Mouse (Mus musculus): ENCODE results near the gene Rag2. TPM values are rescaled to one million over a fixed set of nuclear protein-coding genes. Genes with fewer than 3 reads are reported as not detected.

The Rag2 gene
- polyA plus RNA-seq, 1 experiment from 2014 or later, result 0.11 TPM

DNA sequence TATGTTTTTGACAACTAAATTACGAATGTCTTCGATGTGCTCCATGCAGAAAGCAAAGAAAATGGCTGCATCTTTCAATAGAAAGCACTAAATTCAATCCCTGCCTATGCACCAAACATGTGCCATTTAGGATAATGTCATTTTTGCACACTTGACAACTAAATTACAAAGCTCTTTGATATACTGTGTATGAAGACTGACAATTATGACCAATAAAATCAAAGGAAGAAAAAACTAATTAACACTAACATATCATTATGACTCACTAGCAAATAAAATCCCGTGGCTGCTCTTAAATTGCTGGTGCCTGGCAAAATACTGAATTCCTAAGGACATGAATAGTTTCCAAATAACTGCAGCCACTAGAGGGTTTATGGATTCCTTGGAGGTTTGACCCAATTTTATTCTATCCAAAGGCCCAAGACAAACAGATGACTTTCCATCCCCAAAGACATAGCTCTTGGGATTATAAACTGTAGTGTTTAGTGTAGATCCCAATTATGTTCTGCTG, 15.4 kb downstream of the Rag2 start:
- Histone ChIP-seq H3K27me3 (ENCODE audit: control insufficient read depth, insufficient read depth, low read depth, low read length) (no peaks in the 10 kb centered on the region), H3K4me1 (ENCODE audit: control insufficient read depth, insufficient read depth, low read length) (no peaks in the 10 kb centered on the region), H3K4me2 (ENCODE audit: low read length) (no peak overlapping the region), H3K9ac (ENCODE audit: low read depth, low read length) (no peak overlapping the region), H3K9me3 (replicated peaks; ENCODE audit: control insufficient read depth, low read length, poor library complexity, severe bottlenecking) (no peaks in the 10 kb centered on the region), H3K4me3 (ENCODE audit: low read depth, low read length) (no peak overlapping the region), H3K27ac (ENCODE audit: low read length) (no peak overlapping the region), H3K36me3 (ENCODE audit: control insufficient read depth, insufficient read depth, low read length) (no peaks in the 10 kb centered on the region)
- ATAC-seq, result no peak
- 73% methylated on average over 3 of the region's 3 CpGs for WGBS

DNA sequence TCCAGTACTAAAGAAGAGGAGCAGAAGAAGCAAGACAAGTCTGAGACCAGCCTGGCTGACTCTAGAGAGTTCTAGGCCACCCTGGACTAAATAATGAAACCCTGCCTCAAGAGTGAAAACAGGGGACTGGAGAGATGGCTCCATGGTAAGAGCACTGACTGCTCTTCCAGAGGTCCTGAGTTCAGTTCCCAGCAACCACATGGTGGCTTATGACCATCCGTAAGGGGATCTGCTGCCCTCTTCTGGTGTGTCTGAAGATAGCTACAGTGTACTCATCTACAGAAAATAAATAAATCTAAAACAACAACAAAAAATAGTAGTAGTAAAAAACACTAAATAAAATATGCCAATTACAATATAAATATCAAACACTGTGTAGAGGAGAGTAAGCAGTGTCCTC, 21.3 kb downstream of the Rag2 start:
- Histone ChIP-seq H3K27me3 (ENCODE audit: control insufficient read depth, insufficient read depth, low read depth, low read length) (no peaks in the 10 kb centered on the region), H3K9me3 (replicated peaks; ENCODE audit: control insufficient read depth, low read length, poor library complexity, severe bottlenecking) (no peaks in the 10 kb centered on the region), H3K36me3 (ENCODE audit: control insufficient read depth, insufficient read depth, low read length) (no peaks in the 10 kb centered on the region), H3K4me1 (ENCODE audit: control insufficient read depth, insufficient read depth, low read length) (no peaks in the 10 kb centered on the region), H3K4me2 (ENCODE audit: low read length) (no peak overlapping the region), H3K27ac (ENCODE audit: low read length) (no peak overlapping the region), H3K4me3 (ENCODE audit: low read depth, low read length) (no peak overlapping the region), H3K9ac (ENCODE audit: low read depth, low read length) (no peak overlapping the region)
- 100% methylated on average over 1 of the region's 1 CpGs for WGBS
- ATAC-seq, result no peak

DNA sequence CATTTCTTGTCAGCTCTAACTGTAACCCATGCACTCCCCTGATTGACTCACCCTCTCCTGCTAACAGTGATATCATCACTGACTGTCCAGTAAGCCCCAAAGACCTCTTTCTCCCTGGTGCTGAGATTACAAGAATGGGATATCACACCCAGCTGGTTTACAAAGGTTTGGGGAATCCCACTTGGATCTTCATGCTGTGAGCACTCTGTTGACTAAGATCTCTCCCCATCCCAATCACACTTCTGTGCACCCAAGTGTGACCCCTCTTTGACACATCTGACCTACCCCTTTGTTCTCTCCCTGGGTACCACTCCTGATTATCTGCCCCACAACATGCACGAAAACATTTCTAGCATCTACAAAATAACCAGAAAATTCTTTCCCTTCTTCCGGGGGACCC, 23.8 kb downstream of the Rag2 start:
- Histone ChIP-seq H3K36me3 (ENCODE audit: control insufficient read depth, insufficient read depth, low read length) (no peaks in the 10 kb centered on the region), H3K4me3 (ENCODE audit: low read depth, low read length) (no peak overlapping the region), H3K9ac (ENCODE audit: low read depth, low read length) (no peak overlapping the region), H3K9me3 (replicated peaks; ENCODE audit: control insufficient read depth, low read length, poor library complexity, severe bottlenecking) (no peaks in the 10 kb centered on the region), H3K27ac (ENCODE audit: low read length) (no peak overlapping the region), H3K4me2 (ENCODE audit: low read length) (no peak overlapping the region), H3K4me1 (ENCODE audit: control insufficient read depth, insufficient read depth, low read length) (peaks cover 7% of the 10 kb centered on the region; the same call in 1 of the 2 replicates), H3K27me3 (ENCODE audit: control insufficient read depth, insufficient read depth, low read depth, low read length) (no peaks in the 10 kb centered on the region)
- ATAC-seq, result no peak
- WGBS, result 44% methylated on average over 2 of the region's 2 CpGs

DNA sequence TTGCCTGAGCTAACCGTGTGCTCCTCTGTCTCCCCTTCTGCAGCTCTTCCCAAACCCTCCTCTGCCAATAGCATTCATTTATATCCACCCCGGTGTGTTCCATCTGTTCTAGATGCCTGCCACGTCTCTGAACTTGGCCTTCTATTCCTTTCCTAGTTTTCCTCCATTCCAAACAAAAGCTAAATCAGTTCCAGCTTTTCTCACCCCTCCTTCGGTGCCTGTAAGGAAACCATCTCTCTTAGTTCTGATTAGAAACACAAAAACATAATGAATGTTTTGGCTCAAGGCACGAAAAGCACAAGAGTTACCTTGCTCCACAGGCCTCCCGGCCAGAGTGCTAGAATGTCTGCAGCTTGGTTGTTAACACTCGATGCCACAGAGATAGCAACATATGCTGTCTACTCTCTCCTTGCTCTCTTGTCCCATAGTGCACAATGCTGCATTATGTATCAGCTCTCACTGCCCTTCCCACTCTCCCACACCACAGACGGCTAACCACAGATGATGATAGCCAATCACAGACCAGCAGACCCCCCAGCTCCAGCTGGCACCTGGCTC, 24.7 kb downstream of the Rag2 start, which contains the start of the genes Rag1 and B230118H07Rik:
Gene Rag1 (minus strand): TSS at position 388 of the 558 bp plus-strand sequence.
Gene B230118H07Rik (minus strand): TSS at position 419 of the 558 bp plus-strand sequence.
- no peak within 1 kb of the TSS for H3K4me2 ChIP-seq (ENCODE audit: low read length)
- H3K36me3 ChIP-seq (ENCODE audit: control insufficient read depth, insufficient read depth, low read length), result no peaks in the 10 kb centered on the region
- no peak within 1 kb of the TSS for H3K9ac ChIP-seq (ENCODE audit: low read depth, low read length)
- H3K4me3 ChIP-seq (ENCODE audit: low read depth, low read length), result no peak within 1 kb of the TSS
- WGBS, result 33% methylated on average over 8 of the region's 8 CpGs
- no peaks in the 10 kb centered on the region for H3K9me3 ChIP-seq (replicated peaks; ENCODE audit: control insufficient read depth, low read length, poor library complexity, severe bottlenecking)
- H3K4me1 ChIP-seq (ENCODE audit: control insufficient read depth, insufficient read depth, low read length), result peaks cover 7% of the 10 kb centered on the region; the same call in 1 of the 2 replicates
- ATAC-seq, result 0 out of 2 replicates have a peak, but pooled peaks have one; percentile 46
- no peak within 1 kb of the TSS for H3K27ac ChIP-seq (ENCODE audit: low read length)
- H3K27me3 ChIP-seq (ENCODE audit: control insufficient read depth, insufficient read depth, low read depth, low read length), result no peaks in the 10 kb centered on the region

DNA sequence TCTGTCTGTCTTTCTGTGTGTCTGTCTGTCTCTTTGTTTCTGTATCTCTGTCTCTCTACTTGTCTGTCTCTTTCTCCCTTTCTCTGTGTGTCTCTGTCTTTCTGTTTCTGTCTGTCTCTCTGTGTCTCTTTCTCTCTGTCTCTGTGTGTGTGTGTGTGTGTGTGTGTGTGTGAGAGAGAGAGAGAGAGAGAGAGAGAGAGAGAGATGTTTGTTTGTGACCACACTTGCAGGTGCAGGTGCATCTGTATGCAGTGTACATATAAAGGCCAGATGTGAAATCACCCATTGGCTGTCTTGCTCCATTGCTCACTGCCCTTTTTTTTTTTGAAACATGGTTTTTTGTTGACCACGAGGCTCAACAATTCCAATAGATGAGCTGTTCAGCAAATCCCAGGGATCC, 25.9 kb downstream of the Rag2 start:
- WGBS, result 76% methylated on average over 1 of the region's 1 CpGs
- peaks cover 7% of the 10 kb centered on the region; the same call in 1 of the 2 replicates for H3K4me1 ChIP-seq (ENCODE audit: control insufficient read depth, insufficient read depth, low read length)
- H3K27me3 ChIP-seq (ENCODE audit: control insufficient read depth, insufficient read depth, low read depth, low read length), result no peaks in the 10 kb centered on the region; the same call in 1 of the 2 replicates
- ATAC-seq, result no peak
- no peak overlapping the region for H3K9ac ChIP-seq (ENCODE audit: low read depth, low read length)
- H3K27ac ChIP-seq (ENCODE audit: low read length), result no peak overlapping the region
- H3K4me3 ChIP-seq (ENCODE audit: low read depth, low read length), result no peak overlapping the region
- no peaks in the 10 kb centered on the region for H3K9me3 ChIP-seq (replicated peaks; ENCODE audit: control insufficient read depth, low read length, poor library complexity, severe bottlenecking)
- H3K4me2 ChIP-seq (ENCODE audit: low read length), result no peak overlapping the region
- H3K36me3 ChIP-seq (ENCODE audit: control insufficient read depth, insufficient read depth, low read length), result no peaks in the 10 kb centered on the region

DNA sequence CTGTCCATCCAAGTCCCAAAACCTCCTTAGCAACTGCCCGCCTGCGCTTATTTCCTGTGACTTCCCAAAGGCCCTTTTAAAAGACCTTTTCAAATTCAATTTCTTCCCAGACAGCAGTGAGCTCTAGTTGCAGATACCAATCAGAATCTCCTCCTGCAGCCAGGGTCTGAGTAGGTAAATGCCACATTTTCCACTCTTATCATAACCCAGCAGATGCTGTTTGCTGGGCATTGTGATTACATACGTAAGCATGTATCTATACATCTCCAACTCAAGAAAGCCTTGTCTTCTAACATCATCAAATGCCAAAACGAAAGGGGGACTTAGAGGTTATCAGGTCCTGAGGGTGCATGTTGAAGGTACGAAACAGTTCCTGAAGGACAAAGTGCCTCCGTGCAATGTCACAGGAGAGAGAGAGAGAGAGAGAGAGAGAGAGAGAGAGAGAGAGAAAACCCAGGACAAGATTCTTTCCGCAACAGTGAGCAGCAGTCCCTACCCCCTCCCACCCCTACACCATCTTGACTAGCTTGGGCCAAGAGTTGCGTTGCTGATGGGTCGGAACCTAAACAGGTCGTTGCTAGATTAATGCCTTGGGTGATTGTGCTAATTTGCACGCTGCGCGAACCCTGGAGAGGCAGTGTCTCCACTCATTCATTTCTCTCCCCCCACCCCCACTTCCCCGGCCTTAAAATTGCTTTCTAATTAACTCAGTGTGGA, 27.8 kb downstream of the Rag2 start:
- H3K9ac ChIP-seq (ENCODE audit: low read depth, low read length), result peak overlapping the region; percentile 54
- H3K36me3 ChIP-seq (ENCODE audit: control insufficient read depth, insufficient read depth, low read length), result no peaks in the 10 kb centered on the region
- 28% methylated on average over 14 of the region's 14 CpGs for WGBS
- peak overlapping the region; percentile 32 for H3K4me3 ChIP-seq (ENCODE audit: low read depth, low read length)
- H3K9me3 ChIP-seq (replicated peaks; ENCODE audit: control insufficient read depth, low read length, poor library complexity, severe bottlenecking), result no peaks in the 10 kb centered on the region
- ATAC-seq, result peak; percentile 75
- peak overlapping the region; percentile 65 for H3K4me2 ChIP-seq (ENCODE audit: low read length)
- H3K4me1 ChIP-seq (ENCODE audit: control insufficient read depth, insufficient read depth, low read length), result peaks cover 7% of the 10 kb centered on the region; the same call in 1 of the 2 replicates
- no peak overlapping the region; the same call in 1 of the 2 replicates for H3K27ac ChIP-seq (ENCODE audit: low read length)
- no peaks in the 10 kb centered on the region; the same call in 1 of the 2 replicates for H3K27me3 ChIP-seq (ENCODE audit: control insufficient read depth, insufficient read depth, low read depth, low read length)

DNA sequence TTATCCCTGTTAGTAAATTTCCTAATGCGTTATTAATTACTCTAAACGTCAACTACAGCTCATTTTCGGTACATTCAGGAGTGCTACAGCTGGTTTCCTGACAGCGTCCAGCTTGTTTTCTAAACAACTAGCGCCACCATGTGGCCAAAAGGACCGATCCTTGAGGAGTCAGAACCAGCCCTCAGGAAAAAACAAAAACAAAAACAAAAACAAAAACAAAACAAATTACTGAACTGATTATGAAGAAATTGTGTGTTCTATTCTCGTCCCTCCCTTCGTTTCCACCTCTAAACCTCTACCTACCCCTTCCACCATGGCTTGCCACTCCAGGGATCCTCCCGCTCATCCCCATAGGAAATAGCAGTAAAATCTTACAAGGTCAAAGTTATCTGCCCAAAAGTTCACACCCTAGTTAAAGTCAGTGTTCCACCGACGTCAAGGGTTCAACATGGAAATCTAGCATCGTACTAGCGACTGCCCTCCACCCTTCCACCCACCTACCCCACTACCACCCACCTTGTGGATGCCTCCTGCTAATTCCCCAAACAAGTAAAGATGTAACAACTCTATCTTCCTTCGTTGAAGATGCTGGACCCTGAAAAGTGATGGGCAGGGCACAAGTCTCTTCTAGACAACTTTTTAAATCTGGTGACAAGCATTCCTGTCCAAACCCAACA, 28.5 kb downstream of the Rag2 start:
- Histone ChIP-seq H3K36me3 (ENCODE audit: control insufficient read depth, insufficient read depth, low read length) (no peaks in the 10 kb centered on the region), H3K9ac (ENCODE audit: low read depth, low read length) (peak overlapping the region; percentile 54)

DNA sequence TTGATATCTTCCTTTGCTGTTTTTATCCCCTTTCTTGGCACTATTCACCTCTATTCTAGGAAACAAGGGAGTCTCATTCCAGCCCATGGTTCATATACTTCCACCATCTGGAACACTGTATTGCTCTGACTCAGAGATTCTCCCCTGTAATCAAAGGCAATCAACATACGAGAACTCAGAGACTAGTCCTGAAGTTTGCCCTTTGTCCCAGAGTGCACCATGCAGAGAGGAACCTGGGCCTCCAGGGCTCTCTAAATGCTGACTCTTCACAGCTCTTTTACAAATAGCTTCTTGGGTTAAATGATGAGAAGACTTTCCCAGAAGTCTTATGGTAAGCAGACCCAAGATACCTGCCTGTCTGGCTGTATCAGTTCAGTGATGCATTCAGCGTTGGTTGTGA, 36.0 kb downstream of the Rag2 start:
- Histone ChIP-seq H3K27me3 (ENCODE audit: control insufficient read depth, insufficient read depth, low read depth, low read length) (no peaks in the 10 kb centered on the region; the same call in 1 of the 2 replicates), H3K36me3 (ENCODE audit: control insufficient read depth, insufficient read depth, low read length) (no peaks in the 10 kb centered on the region), H3K27ac (ENCODE audit: low read length) (no peak overlapping the region), H3K9ac (ENCODE audit: low read depth, low read length) (no peak overlapping the region), H3K4me1 (ENCODE audit: control insufficient read depth, insufficient read depth, low read length) (0 out of 2 replicates have a peak, but pooled peaks cover 2% of the 10 kb centered on the region), H3K4me2 (ENCODE audit: low read length) (no peak overlapping the region), H3K4me3 (ENCODE audit: low read depth, low read length) (no peak overlapping the region), H3K9me3 (replicated peaks; ENCODE audit: control insufficient read depth, low read length, poor library complexity, severe bottlenecking) (no peaks in the 10 kb centered on the region)
- WGBS, result 79% methylated on average over 2 of the region's 2 CpGs
- no peak for ATAC-seq

More for the DNA sequence above, 28.5 kb downstream of the Rag2 start:
- Histone ChIP-seq H3K27ac (ENCODE audit: low read length) (no peak overlapping the region), H3K4me1 (ENCODE audit: control insufficient read depth, insufficient read depth, low read length) (peaks cover 7% of the 10 kb centered on the region; the same call in 1 of the 2 replicates), H3K9me3 (replicated peaks; ENCODE audit: control insufficient read depth, low read length, poor library complexity, severe bottlenecking) (no peaks in the 10 kb centered on the region), H3K4me3 (ENCODE audit: low read depth, low read length) (peak overlapping the region; percentile 32), H3K4me2 (ENCODE audit: low read length) (peak overlapping the region; percentile 65), H3K27me3 (ENCODE audit: control insufficient read depth, insufficient read depth, low read depth, low read length) (no peaks in the 10 kb centered on the region; the same call in 1 of the 2 replicates)
- whole genome bisulfite sequencing, result 17% methylated on average over 14 of the region's 14 CpGs
- ATAC-seq, result peak; percentile 88
